Mouse (Mus musculus): ENCODE data around the gene Cfap221.

- TF ChIP-seq CTCF (IDR thresholded peaks at IDR 0.05; ENCODE audit: low read depth, low read length) (peak; percentile 86), POLR2A (IDR thresholded peaks at IDR 0.05; ENCODE audit: extremely low read depth, insufficient read depth, low read length) (no peak)
Measured at GRCm38 (mm10) chr1:119894936-119895335, 102.1 kb downstream of the Cfap221 start.
